Mouse (Mus musculus): ENCODE data around the gene Usp27x. TPM values are rescaled to one million over a fixed set of nuclear protein-coding genes. Genes with fewer than 3 reads are reported as not detected.

Gene Usp27x
- polyA plus RNA-seq, 1 experiment from 2014 or later = 1.1 TPM

Other genes with a start within 250 kb of the Usp27x start
- 18.1 and 18.9 TPM in 2 replicates for gene Clcn5, start 56.5 kb downstream of the Usp27x start, polyA plus RNA-seq (2015; fragmentation: Nextera tagmentation; extraction: Ambion mirVana)
- not detected in 2 replicates for gene Foxp3, start 197.8 kb upstream of the Usp27x start, polyA plus RNA-seq (2015; fragmentation: Nextera tagmentation; extraction: Ambion mirVana)
- gene Ppp1r3f, start 198.5 kb upstream of the Usp27x start, polyA plus RNA-seq (2015; fragmentation: Nextera tagmentation; extraction: Ambion mirVana) = 1.4 and 1.9 TPM in 2 replicates
- 27.8 and 28.4 TPM in 2 replicates for gene Ccdc22, start 229.7 kb upstream of the Usp27x start, polyA plus RNA-seq (2015; fragmentation: Nextera tagmentation; extraction: Ambion mirVana)
- 0.05 and 0.07 TPM in 2 replicates for gene Cacna1f, start 231.3 kb upstream of the Usp27x start, polyA plus RNA-seq (2015; fragmentation: Nextera tagmentation; extraction: Ambion mirVana)

Data from limb, embryonic 15.5 days (tissue).